ENCODE assay signal across 12 mouse cellular contexts in genomic region chr16:78564110-78564821, GRCm38 (mm10). TPM values are rescaled to one million over a fixed set of nuclear protein-coding genes. Genes with fewer than 3 reads are reported as not detected.
DNase-seq lines count a peak whose midpoint lies in the region; ATAC-seq and TF ChIP-seq lines count a peak whose summit lies in the region.
"Had no signal": no experiment of that assay in that cellular context is flagged by ENCODE, and none has a peak within 500 bp of the region (broad histone marks: within the 10 kb centered on the region; RNA-seq: fewer than 3 reads in every experiment).

No protein-coding gene starts in this region.

- DNase-seq in heart, adult 11 months: peak; percentile 81
- DNase-seq in heart, postnatal 4 days: no peak
- DNase-seq in lung, embryonic 14.5 days: no peak
- DNase-seq in lung, adult 18-20 months: no peak
- no peak for DNase-seq in liver, embryonic 14.5 days (ENCODE audit: low read depth in 3 of 3, low spot score in 3 of 3)
- DNase-seq in thymus, postnatal 25 days: peak; percentile 52
- DNase-seq in right cerebral cortex, postnatal 14 days: no peak
- DNase-seq in retina, embryonic 14.5 days (ENCODE audit: low spot score): no peak
- DNase-seq: adrenal gland, postnatal 10 days; cerebellum, adult 11-12 months; embryo, embryonic 11 days; layer of hippocampus, adult 9-11 months had no signal

- H3K9ac ChIP-seq in lung, embryonic 14.5 days: no peak overlapping the region
- H3K9ac ChIP-seq in liver, embryonic 14.5 days (replicated peaks): no peak overlapping the region

- H3K27ac ChIP-seq in lung, embryonic 14.5 days (ENCODE audit: low read depth): no peak overlapping the region
- no peak overlapping the region for H3K27ac ChIP-seq in liver, embryonic 14.5 days

- H3K36me3 ChIP-seq in lung, embryonic 14.5 days (ENCODE audit: insufficient read depth): peaks cover 23% of the 10 kb centered on the region
- no peaks in the 10 kb centered on the region for H3K36me3 ChIP-seq in liver, embryonic 14.5 days (replicated peaks; ENCODE audit: control insufficient read depth, insufficient read depth, low read depth)

- no peak for TF ChIP-seq EP300 in liver, embryonic 14.5 days (IDR thresholded peaks at IDR 0.05; ENCODE audit: low read depth)

- H3K4me1 ChIP-seq in lung, embryonic 14.5 days (ENCODE audit: insufficient read depth): no peaks in the 10 kb centered on the region
- H3K4me1 ChIP-seq in liver, embryonic 14.5 days (replicated peaks; ENCODE audit: control insufficient read depth in 2 of 2, insufficient read depth in 2 of 2, low read length in 1 of 2): peaks cover 5 to 17% of the 10 kb centered on the region in 2 experiments; a peak in 3 of 4 replicates

- no peaks in the 10 kb centered on the region for H3K9me3 ChIP-seq in lung, embryonic 14.5 days (ENCODE audit: low read depth, low read length)
- no peaks in the 10 kb centered on the region for H3K9me3 ChIP-seq in liver, embryonic 14.5 days (ENCODE audit: control insufficient read depth, low read length)

- WGBS in lung, embryonic 14.5 days: 69% methylated on average over 13 of the region's 13 CpGs
- WGBS in liver, embryonic 14.5 days (ENCODE audit: insufficient replicate concordance): 53% methylated on average over 13 of the region's 13 CpGs

- H3K27me3 ChIP-seq in lung, embryonic 14.5 days (ENCODE audit: insufficient read depth, low read length): no peaks in the 10 kb centered on the region
- H3K27me3 ChIP-seq in liver, embryonic 14.5 days (ENCODE audit: control insufficient read depth, insufficient read depth, low read length): no peaks in the 10 kb centered on the region

- peak; percentile 49; the same call in 1 of the 2 replicates for ATAC-seq in lung, embryonic 14.5 days (ENCODE audit: insufficient read depth)
- ATAC-seq in liver, embryonic 14.5 days (ENCODE audit: insufficient read depth): no peak

- H3K4me3 ChIP-seq in lung, embryonic 14.5 days (ENCODE audit: low read depth, low read length): no peak overlapping the region
- no peak overlapping the region for H3K4me3 ChIP-seq in liver, embryonic 14.5 days (ENCODE audit: insufficient read depth in 1 of 2, low read depth in 2 of 2, low read length in 2 of 2)

- TF ChIP-seq CTCF in lung, embryonic 14.5 days (IDR thresholded peaks at IDR 0.05; ENCODE audit: low read depth): no peak
- TF ChIP-seq CTCF in liver, embryonic 14.5 days (IDR thresholded peaks at IDR 0.05; ENCODE audit: low read depth): no peak

- no peak overlapping the region for H3K4me2 ChIP-seq in lung, embryonic 14.5 days
- peak overlapping the region; percentile 28; the same call in 1 of the 2 replicates for H3K4me2 ChIP-seq in liver, embryonic 14.5 days (ENCODE audit: low read depth)

RNA-seq across cellular contexts. Expression of gene D16Ertd472e, which starts 12.2 kb away (rescaled TPM):
- 1 to 10 TPM; 7.8 to 8.0 TPM for total RNA-seq in heart, postnatal 4 days (2021)
- 20.0 and 20.3 TPM in 2 replicates for polyA plus RNA-seq in lung, embryonic 14.5 days (2014; fragmentation: Nextera tagmentation; extraction: Ambion mirVana)
- 1.6 and 1.9 TPM in 2 replicates for polyA plus RNA-seq in liver, embryonic 14.5 days (2012; rRNA removed)
- polyA plus RNA-seq in liver, embryonic 14.5 days (2014; fragmentation: Nextera tagmentation; extraction: Ambion mirVana): 4.2 and 4.3 TPM in 2 replicates

Comparison
In these comparisons a context has a peak if more than half of its experiments do, and no peak if none do; other contexts are left out.
1. DNase-seq: peak in heart, adult 11 months (single experiment) and thymus, postnatal 25 days (single experiment); none in heart, postnatal 4 days (single experiment), lung, embryonic 14.5 days (single experiment), lung, adult 18-20 months (0 of 2), liver, embryonic 14.5 days (0 of 3), right cerebral cortex, postnatal 14 days (single experiment) and retina, embryonic 14.5 days (single experiment).